Mouse (Mus musculus): ENCODE data around the gene Kifap3.
"Not testable (repeated sequence)": the region's sequence is repeated elsewhere in the genome, so short reads cannot be mapped to it uniquely, and the experiment has no call there.

- not testable (repeated sequence) for TF ChIP-seq GATA1, TAL1 (IDR thresholded peaks at IDR 0.05; ENCODE audit: low read length)
Measured at GRCm38 (mm10) chr1:163838482-163838881, 59.1 kb downstream of the Kifap3 start.

Data from erythroblast, embryonic 14.5 days (primary cell).